Mouse (Mus musculus) liver, postnatal 0 days (tissue): ENCODE measurements around the gene Kprp. TPM values are rescaled to one million over a fixed set of nuclear protein-coding genes. Genes with fewer than 3 reads are reported as not detected.
"Not testable (repeated sequence)": the region's sequence is repeated elsewhere in the genome, so short reads cannot be mapped to it uniquely, and the experiment has no call there.

Experiments used
- ATAC-seq: fragments of 200-750 bp; cut with Nextera tagmentation; 2 replicates; pipeline ENCODE4 v1.8.0; 2017; ENCODE audit warnings: mild to moderate bottlenecking, moderate library complexity
- DNase-seq: peaks from one replicate; pipeline ENCODE4 v3.0.0-alpha.2; 2016
- H3K27ac ChIP-seq: fragments of 300-500 bp; sonication (generic); 2 replicates; pipeline ENCODE4 v1.5.1; 2014; ENCODE audit warnings: antibody characterized with exemption, moderate library complexity, mild to moderate bottlenecking, low read depth
- H3K27me3 ChIP-seq: fragments of 300-500 bp; sonication (generic); 2 replicates; pipeline ENCODE4 v1.6.1; 2014; ENCODE audit warnings: low read length, control low read depth, mixed read lengths; ENCODE audit not compliant: insufficient read depth
- H3K36me3 ChIP-seq: fragments of 300-500 bp; sonication (generic); replicated peaks from 2 replicates; pipeline ENCODE4 v1.6.1; 2014; ENCODE audit warnings: mild to moderate bottlenecking, control low read depth, low read length, moderate library complexity, mixed read lengths; ENCODE audit not compliant: insufficient read depth
- H3K4me1 ChIP-seq: fragments of 300-500 bp; sonication (generic); 2 replicates; pipeline ENCODE4 v1.6.1; 2014; ENCODE audit warnings: antibody characterized with exemption, mild to moderate bottlenecking, control low read depth; ENCODE audit not compliant: insufficient read depth
- H3K4me2 ChIP-seq: fragments of 300-500 bp; sonication (generic); 2 replicates; pipeline ENCODE4 v1.6.1; 2014; ENCODE audit warnings: low read depth, mild to moderate bottlenecking, low read length, moderate library complexity, mixed read lengths
- H3K4me3 ChIP-seq: fragments of 300-500 bp; sonication (generic); 2 replicates; pipeline ENCODE4 v1.5.1; 2014; ENCODE audit warnings: low read depth, low read length
- H3K9ac ChIP-seq: fragments of 300-500 bp; sonication (generic); replicated peaks from 2 replicates; pipeline ENCODE4 v1.6.1; 2014; ENCODE audit warnings: mild to moderate bottlenecking, moderate library complexity
- H3K9me3 ChIP-seq: fragments of 300-500 bp; sonication (generic); 2 replicates; pipeline ENCODE4 v1.6.1; 2016; ENCODE audit warnings: mild to moderate bottlenecking, control low read depth, low read length, mixed read lengths
- CTCF ChIP-seq: sonication (generic); IDR thresholded peaks from 2 replicates; pipeline ENCODE4 v1.5.1; 2016; ENCODE audit warnings: antibody characterized with exemption, low read depth
- EP300 ChIP-seq: IDR thresholded peaks from 2 replicates; pipeline ENCODE4 v1.6.1; 2016; ENCODE audit warnings: antibody characterized with exemption, low read depth, mild to moderate bottlenecking
- WGBS: fragments of 180-500 bp; shearing (Covaris S2); extraction: QIAGEN DNeasy Blood & Tissue Kit; methylation state at CpG from one replicate; pipeline ENCODE4 v1.1.7; 2014; ENCODE audit not compliant: insufficient replicate concordance; 5-methylcytosine and 5-hydroxymethylcytosine counted together
- polyA plus RNA-seq: library from polyadenylated mRNA; unstranded; fragments of >200 nt; fragmentation: Nextera tagmentation; extraction: Ambion mirVana; gene quantifications from 2 replicates; pipeline ENCODE4 v1.2.1, GENCODE M21; 2015

Gene Kprp
- polyA plus RNA-seq, result not detected in 2 replicates

- ATAC-seq, result no peak
- Histone ChIP-seq H3K9ac (no peak within 1 kb of the TSS), H3K4me3 (no peak within 1 kb of the TSS), H3K4me2 (no peak within 1 kb of the TSS), H3K27me3 (no peaks in the 10 kb centered on the region), H3K9me3 (no peaks in the 10 kb centered on the region), H3K27ac (no peak within 1 kb of the TSS), H3K36me3 (no peaks in the 10 kb centered on the region), H3K4me1 (no peaks in the 10 kb centered on the region)
- DNase-seq, result no peak
- TF ChIP-seq CTCF (no peak), EP300 (no peak)
- 43% methylated on average over 1 of the region's 1 CpGs for WGBS
These were observed at the start of gene Kprp for GRCm38 (mm10) chr3:92827108-92827507. TSS of gene Kprp (minus strand) at chr3:92827247.

GRCm38 (mm10) chr3:92874180-92874579, 47.1 kb upstream of the Kprp start:
- Histone ChIP-seq H3K4me3 (no peak overlapping the region), H3K4me1 (no peaks in the 10 kb centered on the region), H3K4me2 (no peak overlapping the region), H3K9me3 (no peaks in the 10 kb centered on the region), H3K27me3 (no peaks in the 10 kb centered on the region), H3K36me3 (no peaks in the 10 kb centered on the region), H3K9ac (no peak overlapping the region), H3K27ac (no peak overlapping the region)
- no peak for ATAC-seq
- no peak for DNase-seq
- 66% methylated on average over 3 of the region's 3 CpGs for WGBS
- TF ChIP-seq CTCF (no peak), EP300 (no peak)

- H3K4me1 ChIP-seq, result no peaks in the 10 kb centered on the region
- H3K27ac ChIP-seq, result no peak within 1 kb of the TSS
- no peak for ATAC-seq
- no peak within 1 kb of the TSS for H3K4me2 ChIP-seq
- DNase-seq, result no peak
- no peak within 1 kb of the TSS for H3K4me3 ChIP-seq
- H3K27me3 ChIP-seq, result no peaks in the 10 kb centered on the region
- 73% methylated on average over 4 of the region's 4 CpGs for WGBS
- TF ChIP-seq EP300 (no peak), CTCF (no peak)
- no peaks in the 10 kb centered on the region for H3K36me3 ChIP-seq
- no peak within 1 kb of the TSS for H3K9ac ChIP-seq
- H3K9me3 ChIP-seq, result no peaks in the 10 kb centered on the region
These were observed 43.1 kb upstream of the Kprp start, which contains the start of gene 2310050C09Rik for GRCm38 (mm10) chr3:92870116-92870515. TSS of gene 2310050C09Rik (minus strand) at chr3:92870216.

GRCm38 (mm10) chr3:92851186-92851585, 24.1 kb upstream of the Kprp start, which contains the start of gene Lce1l:
TSS of gene Lce1l (minus strand) at chr3:92851286.
- no peak within 1 kb of the TSS for H3K9ac ChIP-seq
- TF ChIP-seq EP300 (no peak), CTCF (no peak)
- H3K9me3 ChIP-seq, result no peaks in the 10 kb centered on the region
- H3K27me3 ChIP-seq, result no peaks in the 10 kb centered on the region
- H3K27ac ChIP-seq, result no peak within 1 kb of the TSS
- no peak within 1 kb of the TSS for H3K4me3 ChIP-seq
- no peak for ATAC-seq
- no peaks in the 10 kb centered on the region for H3K4me1 ChIP-seq
- no peaks in the 10 kb centered on the region for H3K36me3 ChIP-seq
- 75% methylated on average over 3 of the region's 3 CpGs for WGBS
- DNase-seq, result no peak
- no peak within 1 kb of the TSS for H3K4me2 ChIP-seq

- WGBS, result 12% methylated on average over 1 of the region's 1 CpGs
- Histone ChIP-seq H3K4me2 (no peak overlapping the region), H3K36me3 (no peaks in the 10 kb centered on the region), H3K27ac (no peak overlapping the region), H3K27me3 (no peaks in the 10 kb centered on the region), H3K9me3 (no peaks in the 10 kb centered on the region), H3K4me3 (no peak overlapping the region), H3K4me1 (no peaks in the 10 kb centered on the region), H3K9ac (no peak overlapping the region)
- ATAC-seq (no peak), DNase-seq (no peak)
- TF ChIP-seq CTCF (no peak), EP300 (no peak)
These were observed 1.2 kb downstream of the Kprp start for GRCm38 (mm10) chr3:92825808-92826207.

GRCm38 (mm10) chr3:92816036-92816435, 11.0 kb downstream of the Kprp start:
- H3K4me1 ChIP-seq, H3K27me3 ChIP-seq, DNase-seq, H3K36me3 ChIP-seq, H3K27ac ChIP-seq, H3K4me3 ChIP-seq, H3K4me2 ChIP-seq, ATAC-seq, H3K9ac ChIP-seq, H3K9me3 ChIP-seq: not testable (repeated sequence)
- WGBS, result 80% methylated on average over 2 of the region's 2 CpGs

- Histone ChIP-seq H3K4me3 (no peak overlapping the region), H3K9me3 (no peaks in the 10 kb centered on the region; the same call in 1 of the 2 replicates), H3K9ac (no peak overlapping the region), H3K27ac (no peak overlapping the region), H3K4me2 (no peak overlapping the region), H3K27me3 (no peaks in the 10 kb centered on the region), H3K4me1 (no peaks in the 10 kb centered on the region), H3K36me3 (no peaks in the 10 kb centered on the region)
- no peak for TF ChIP-seq CTCF
- no peak for TF ChIP-seq EP300
- no peak for DNase-seq
- no peak for ATAC-seq
- WGBS, result 85% methylated on average over 3 of the region's 3 CpGs
These were observed 11.5 kb downstream of the Kprp start for GRCm38 (mm10) chr3:92815581-92815980.
